Mouse (Mus musculus): Measurements from ENCODE around the gene Tbata. TPM values are rescaled to one million over a fixed set of nuclear protein-coding genes. Genes with fewer than 3 reads are reported as not detected.

The Tbata gene
- polyA plus RNA-seq, 1 experiment from 2014 or later: not detected

- H3K9ac ChIP-seq: no peak overlapping the region
- no peak overlapping the region for H3K4me3 ChIP-seq
- H3K4me1 ChIP-seq: no peaks in the 10 kb centered on the region
- no peaks in the 10 kb centered on the region for H3K9me3 ChIP-seq
- H3K27ac ChIP-seq: no peak overlapping the region
- H3K36me3 ChIP-seq: no peaks in the 10 kb centered on the region
- 72% methylated on average over 8 of the region's 8 CpGs for WGBS
- no peak for ATAC-seq (ENCODE audit: insufficient number of reproducible peaks, insufficient read depth, low FRiP score, low TSS enrichment)
- H3K4me2 ChIP-seq (replicated peaks): no peak overlapping the region
- H3K27me3 ChIP-seq: no peaks in the 10 kb centered on the region
Measured at GRCm38 (mm10) chr10:61195216-61195615, 23.5 kb downstream of the Tbata start.

- ATAC-seq (ENCODE audit: insufficient number of reproducible peaks, insufficient read depth, low FRiP score, low TSS enrichment): no peak
Measured at GRCm38 (mm10) chr10:61195718-61196291, 24.1 kb downstream of the Tbata start.

GRCm38 (mm10) chr10:61199566-61200213, 27.9 kb downstream of the Tbata start:
- Histone ChIP-seq H3K4me2 (replicated peaks) (no peak overlapping the region), H3K9ac (no peak overlapping the region), H3K4me3 (no peak overlapping the region), H3K9me3 (no peaks in the 10 kb centered on the region), H3K27ac (no peak overlapping the region), H3K27me3 (no peaks in the 10 kb centered on the region), H3K4me1 (no peaks in the 10 kb centered on the region), H3K36me3 (no peaks in the 10 kb centered on the region)
- WGBS: 22% methylated on average over 11 of the region's 11 CpGs
- ATAC-seq (ENCODE audit: insufficient number of reproducible peaks, insufficient read depth, low FRiP score, low TSS enrichment): no peak

More at GRCm38 (mm10) chr10:61195718-61196291, 24.1 kb downstream of the Tbata start:
- Histone ChIP-seq H3K9me3 (no peaks in the 10 kb centered on the region), H3K4me1 (no peaks in the 10 kb centered on the region), H3K4me2 (replicated peaks) (no peak overlapping the region), H3K4me3 (no peak overlapping the region), H3K27ac (no peak overlapping the region), H3K27me3 (no peaks in the 10 kb centered on the region), H3K9ac (no peak overlapping the region), H3K36me3 (no peaks in the 10 kb centered on the region)
- whole genome bisulfite sequencing: 82% methylated on average over 5 of the region's 5 CpGs

GRCm38 (mm10) chr10:61200232-61200820, 28.6 kb downstream of the Tbata start:
- no peaks in the 10 kb centered on the region for H3K27me3 ChIP-seq
- H3K36me3 ChIP-seq: no peaks in the 10 kb centered on the region
- no peak; the same call in 1 of the 2 replicates for ATAC-seq (ENCODE audit: insufficient number of reproducible peaks, insufficient read depth, low FRiP score, low TSS enrichment)
- no peak overlapping the region for H3K9ac ChIP-seq
- H3K4me1 ChIP-seq: no peaks in the 10 kb centered on the region
- H3K27ac ChIP-seq: no peak overlapping the region
- no peaks in the 10 kb centered on the region for H3K9me3 ChIP-seq
- 69% methylated on average over 7 of the region's 7 CpGs for WGBS
- no peak overlapping the region for H3K4me2 ChIP-seq (replicated peaks)
- no peak overlapping the region for H3K4me3 ChIP-seq

- Histone ChIP-seq H3K27ac (no peak overlapping the region), H3K36me3 (no peaks in the 10 kb centered on the region), H3K9me3 (no peaks in the 10 kb centered on the region), H3K4me3 (no peak overlapping the region), H3K27me3 (no peaks in the 10 kb centered on the region), H3K9ac (no peak overlapping the region; the same call in 1 of the 2 replicates), H3K4me1 (no peaks in the 10 kb centered on the region), H3K4me2 (replicated peaks) (no peak overlapping the region)
- WGBS: 30% methylated on average over 9 of the region's 9 CpGs
- no peak for ATAC-seq (ENCODE audit: insufficient number of reproducible peaks, insufficient read depth, low FRiP score, low TSS enrichment)
Measured at GRCm38 (mm10) chr10:61200998-61201397, 29.2 kb downstream of the Tbata start.

- H3K36me3 ChIP-seq: no peaks in the 10 kb centered on the region
- H3K27ac ChIP-seq: no peak overlapping the region
- H3K27me3 ChIP-seq: no peaks in the 10 kb centered on the region
- no peak overlapping the region for H3K4me3 ChIP-seq
- H3K4me2 ChIP-seq (replicated peaks): no peak overlapping the region
- no peaks in the 10 kb centered on the region for H3K4me1 ChIP-seq
- no peak for ATAC-seq (ENCODE audit: insufficient number of reproducible peaks, insufficient read depth, low FRiP score, low TSS enrichment)
- no peaks in the 10 kb centered on the region for H3K9me3 ChIP-seq
- no peak overlapping the region for H3K9ac ChIP-seq
- WGBS: 74% methylated on average over 12 of the region's 12 CpGs
Measured at GRCm38 (mm10) chr10:61201596-61202318, 30.0 kb downstream of the Tbata start.

- no peaks in the 10 kb centered on the region for H3K27me3 ChIP-seq
- 63% methylated on average over 3 of the region's 3 CpGs for WGBS
- H3K4me1 ChIP-seq: no peaks in the 10 kb centered on the region
- no peak overlapping the region for H3K4me3 ChIP-seq
- no peaks in the 10 kb centered on the region for H3K36me3 ChIP-seq
- no peak overlapping the region for H3K27ac ChIP-seq
- no peak for ATAC-seq (ENCODE audit: insufficient number of reproducible peaks, insufficient read depth, low FRiP score, low TSS enrichment)
- H3K9me3 ChIP-seq: no peaks in the 10 kb centered on the region
- H3K4me2 ChIP-seq (replicated peaks): no peak overlapping the region
- H3K9ac ChIP-seq: no peak overlapping the region
Measured at GRCm38 (mm10) chr10:61203930-61204329, 32.2 kb downstream of the Tbata start.

GRCm38 (mm10) chr10:61208114-61208684, 36.4 kb downstream of the Tbata start:
- no peak overlapping the region for H3K4me2 ChIP-seq (replicated peaks)
- whole genome bisulfite sequencing: 85% methylated on average over 9 of the region's 9 CpGs
- no peaks in the 10 kb centered on the region for H3K36me3 ChIP-seq
- no peak overlapping the region for H3K4me3 ChIP-seq
- no peak overlapping the region for H3K27ac ChIP-seq
- H3K9ac ChIP-seq: no peak overlapping the region
- no peak for ATAC-seq (ENCODE audit: insufficient number of reproducible peaks, insufficient read depth, low FRiP score, low TSS enrichment)
- H3K9me3 ChIP-seq: no peaks in the 10 kb centered on the region
- peaks cover 3% of the 10 kb centered on the region; the same call in 1 of the 2 replicates for H3K4me1 ChIP-seq
- no peaks in the 10 kb centered on the region for H3K27me3 ChIP-seq

- Histone ChIP-seq H3K9ac (no peak overlapping the region), H3K4me1 (peaks cover 3% of the 10 kb centered on the region; the same call in 1 of the 2 replicates), H3K27me3 (no peaks in the 10 kb centered on the region), H3K4me2 (replicated peaks) (no peak overlapping the region), H3K9me3 (no peaks in the 10 kb centered on the region), H3K36me3 (no peaks in the 10 kb centered on the region), H3K4me3 (no peak overlapping the region), H3K27ac (no peak overlapping the region)
- no peak for ATAC-seq (ENCODE audit: insufficient number of reproducible peaks, insufficient read depth, low FRiP score, low TSS enrichment)
- whole genome bisulfite sequencing: 82% methylated on average over 4 of the region's 4 CpGs
Measured at GRCm38 (mm10) chr10:61211105-61211504, 39.4 kb downstream of the Tbata start.

GRCm38 (mm10) chr10:61211743-61212142, 40.0 kb downstream of the Tbata start:
- H3K27ac ChIP-seq: no peak overlapping the region
- no peaks in the 10 kb centered on the region for H3K27me3 ChIP-seq
- ATAC-seq (ENCODE audit: insufficient number of reproducible peaks, insufficient read depth, low FRiP score, low TSS enrichment): no peak
- WGBS: 9% methylated on average over 13 of the region's 13 CpGs
- peaks cover 3% of the 10 kb centered on the region; the same call in 1 of the 2 replicates for H3K4me1 ChIP-seq
- H3K4me2 ChIP-seq (replicated peaks): no peak overlapping the region
- no peak overlapping the region for H3K4me3 ChIP-seq
- H3K9ac ChIP-seq: no peak overlapping the region
- H3K9me3 ChIP-seq: no peaks in the 10 kb centered on the region
- no peaks in the 10 kb centered on the region for H3K36me3 ChIP-seq

GRCm38 (mm10) chr10:61212817-61213216, 41.1 kb downstream of the Tbata start:
- Histone ChIP-seq H3K9me3 (no peaks in the 10 kb centered on the region), H3K27ac (no peak overlapping the region), H3K36me3 (no peaks in the 10 kb centered on the region), H3K4me1 (peaks cover 3% of the 10 kb centered on the region; the same call in 1 of the 2 replicates), H3K9ac (no peak overlapping the region), H3K27me3 (no peaks in the 10 kb centered on the region), H3K4me2 (replicated peaks) (no peak overlapping the region), H3K4me3 (no peak overlapping the region)
- peak; percentile 32; the same call in 1 of the 2 replicates for ATAC-seq (ENCODE audit: insufficient number of reproducible peaks, insufficient read depth, low FRiP score, low TSS enrichment)
- 8% methylated on average over 10 of the region's 11 CpGs for WGBS

Data from embryonic facial prominence, embryonic 12.5 days (tissue).